Mouse (Mus musculus) limb, embryonic 11.5 days (tissue): ENCODE measurements at regions not wholly inside any gene's neighbourhood (a gene's known extent, or its start where the extent isn't known, plus 50 kb on each side); places are given as distances from the start of the nearest gene placed in this dataset.
A peak's percentile ranks its signal among the peaks of the same experiment; 100 is the strongest.
"Not testable (repeated sequence)": the region's sequence is repeated elsewhere in the genome, so short reads cannot be mapped to it uniquely, and the experiment has no call there.

Experiments used
- ATAC-seq: fragments of 200-750 bp; cut with Nextera tagmentation; 2 replicates; pipeline ENCODE4 v1.8.0; 2017; ENCODE audit warnings: low read depth; ENCODE audit not compliant: insufficient number of reproducible peaks, low FRiP score, low TSS enrichment
- DNase-seq: peaks from one replicate; pipeline ENCODE4 v3.0.0-alpha.2; 2015; ENCODE audit warnings: low spot score
- H3K27ac ChIP-seq: fragments of 300-500 bp; sonication (generic); replicated peaks from 2 replicates; pipeline ENCODE4 v1.5.1; 2014; ENCODE audit warnings: low read depth, mild to moderate bottlenecking, low read length
- H3K27me3 ChIP-seq: fragments of 300-500 bp; sonication (generic); 2 replicates; pipeline ENCODE4 v1.6.1; 2014; ENCODE audit warnings: mild to moderate bottlenecking, low read length, mixed read lengths; ENCODE audit not compliant: control insufficient read depth, insufficient read depth
- H3K36me3 ChIP-seq: fragments of 300-500 bp; sonication (generic); 2 replicates; pipeline ENCODE4 v1.6.1; 2014; ENCODE audit warnings: mild to moderate bottlenecking, low read length, moderate library complexity, mixed read lengths; ENCODE audit not compliant: control insufficient read depth, insufficient read depth
- H3K4me1 ChIP-seq: fragments of 300-500 bp; sonication (generic); 2 replicates; pipeline ENCODE4 v1.6.1; 2014; ENCODE audit warnings: low read length, mixed read lengths; ENCODE audit not compliant: control insufficient read depth, insufficient read depth
- H3K4me2 ChIP-seq: fragments of 300-500 bp; sonication (generic); 2 replicates; pipeline ENCODE4 v1.6.1; 2014; ENCODE audit warnings: low read depth, mild to moderate bottlenecking, moderate library complexity; ENCODE audit not compliant: severe bottlenecking
- H3K4me3 ChIP-seq: fragments of 300-500 bp; sonication (generic); 2 replicates; pipeline ENCODE4 v1.5.1; 2014; ENCODE audit warnings: low read depth, low read length
- H3K9ac ChIP-seq: fragments of 300-500 bp; sonication (generic); 2 replicates; pipeline ENCODE4 v1.6.1; 2014; ENCODE audit warnings: mild to moderate bottlenecking, low read length
- H3K9me3 ChIP-seq: fragments of 300-500 bp; sonication (generic); 2 replicates; pipeline ENCODE4 v1.6.1; 2016; ENCODE audit warnings: low read length; ENCODE audit not compliant: control insufficient read depth
- WGBS: fragments of 180-500 bp; shearing (Covaris S2); extraction: QIAGEN DNeasy Blood & Tissue Kit; methylation state at CpG from one replicate; pipeline ENCODE4 v1.1.7; 2014; 5-methylcytosine and 5-hydroxymethylcytosine counted together

GRCm38 (mm10) chr2:95433996-95434395 lies 884.0 kb upstream of the Lrrc4c start:
- H3K9me3 ChIP-seq, H3K4me2 ChIP-seq, H3K27me3 ChIP-seq, H3K36me3 ChIP-seq, H3K27ac ChIP-seq, H3K9ac ChIP-seq, DNase-seq, H3K4me3 ChIP-seq, ATAC-seq, H3K4me1 ChIP-seq: not testable (repeated sequence)
- WGBS: 70% methylated on average over 1 of the region's 1 CpGs

GRCm38 (mm10) chr2:95440957-95441356 lies 877.0 kb upstream of the Lrrc4c start:
- Histone ChIP-seq H3K4me3 (no peak overlapping the region), H3K27ac (no peak overlapping the region), H3K9ac (no peak overlapping the region), H3K36me3 (no peaks in the 10 kb centered on the region), H3K9me3 (no peaks in the 10 kb centered on the region), H3K27me3 (no peaks in the 10 kb centered on the region), H3K4me1 (no peaks in the 10 kb centered on the region), H3K4me2 (no peak overlapping the region)
- ATAC-seq (no peak), DNase-seq (no peak)

- H3K9me3 ChIP-seq: no peaks in the 10 kb centered on the region
- no peak overlapping the region for H3K4me2 ChIP-seq
- no peak for ATAC-seq
- H3K27ac ChIP-seq: no peak overlapping the region
- no peaks in the 10 kb centered on the region for H3K36me3 ChIP-seq
- WGBS: 81% methylated on average over 2 of the region's 2 CpGs
- H3K27me3 ChIP-seq: no peaks in the 10 kb centered on the region
- DNase-seq: no peak
- no peaks in the 10 kb centered on the region for H3K4me1 ChIP-seq
- no peak overlapping the region for H3K9ac ChIP-seq
- no peak overlapping the region for H3K4me3 ChIP-seq
Observed at GRCm38 (mm10) chr2:95443245-95443799, 874.6 kb upstream of the Lrrc4c start.

DNA sequence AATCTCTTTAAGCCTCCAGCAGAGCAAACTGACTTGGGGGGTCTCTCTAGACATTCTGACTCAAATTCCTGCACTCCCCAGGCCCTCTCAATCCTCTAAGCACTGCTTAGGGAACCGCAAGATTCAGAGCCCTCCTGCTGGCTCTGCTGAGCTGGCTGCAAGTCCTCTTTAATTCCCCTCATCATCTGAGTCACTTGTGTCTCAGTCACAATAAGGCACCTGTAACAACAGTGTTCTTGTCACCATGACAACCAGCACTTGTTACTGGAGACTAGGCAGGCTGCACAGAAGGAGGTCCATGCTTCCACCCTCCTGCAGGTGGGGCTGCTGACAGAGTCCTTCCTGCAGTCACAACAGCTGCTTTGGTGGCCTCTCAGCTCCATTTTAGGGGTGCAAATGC lies 869.1 kb upstream of the Lrrc4c start:
- DNase-seq (peak; percentile 32), ATAC-seq (peak; percentile 72)
- Histone ChIP-seq H3K9ac (no peak overlapping the region), H3K9me3 (no peaks in the 10 kb centered on the region), H3K4me1 (no peaks in the 10 kb centered on the region), H3K27me3 (no peaks in the 10 kb centered on the region), H3K4me3 (no peak overlapping the region), H3K27ac (no peak overlapping the region), H3K4me2 (no peak overlapping the region), H3K36me3 (no peaks in the 10 kb centered on the region)
- 17% methylated on average over 1 of the region's 1 CpGs for WGBS

GRCm38 (mm10) chr2:95479827-95480226 lies 838.1 kb upstream of the Lrrc4c start:
- H3K27me3 ChIP-seq: no peaks in the 10 kb centered on the region
- H3K4me3 ChIP-seq: no peak overlapping the region
- no peak overlapping the region for H3K27ac ChIP-seq
- ATAC-seq (no peak), DNase-seq (no peak)
- no peak overlapping the region for H3K9ac ChIP-seq
- 84% methylated on average over 5 of the region's 5 CpGs for WGBS
- H3K36me3 ChIP-seq: no peaks in the 10 kb centered on the region
- H3K4me2 ChIP-seq: no peak overlapping the region
- H3K4me1 ChIP-seq: no peaks in the 10 kb centered on the region
- no peaks in the 10 kb centered on the region for H3K9me3 ChIP-seq

DNA sequence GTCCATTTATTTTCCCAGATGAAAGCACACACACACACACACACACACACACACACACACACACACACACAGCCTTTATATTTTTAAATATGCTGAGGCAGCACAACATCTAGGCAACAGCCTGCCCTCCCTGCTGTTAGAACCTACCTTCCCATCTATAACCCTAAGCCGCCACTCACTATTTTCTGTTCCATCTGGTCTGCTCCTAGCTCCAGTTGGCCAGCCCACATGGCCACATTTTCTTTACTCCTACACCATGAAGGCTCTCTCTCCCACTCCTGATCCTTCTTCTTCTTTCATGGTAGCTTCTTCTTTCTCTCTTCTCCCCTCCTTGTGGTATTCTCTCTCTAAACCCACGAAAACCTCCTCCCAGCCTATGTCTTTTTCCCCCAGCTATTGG lies 834.6 kb upstream of the Lrrc4c start:
- H3K36me3 ChIP-seq: no peaks in the 10 kb centered on the region
- no peak overlapping the region for H3K9ac ChIP-seq
- no peak overlapping the region for H3K4me2 ChIP-seq
- 87% methylated on average over 2 of the region's 2 CpGs for WGBS
- H3K4me3 ChIP-seq: no peak overlapping the region
- DNase-seq (no peak), ATAC-seq (no peak)
- H3K9me3 ChIP-seq: no peaks in the 10 kb centered on the region
- no peak overlapping the region for H3K27ac ChIP-seq
- no peaks in the 10 kb centered on the region for H3K4me1 ChIP-seq
- no peaks in the 10 kb centered on the region for H3K27me3 ChIP-seq

DNA sequence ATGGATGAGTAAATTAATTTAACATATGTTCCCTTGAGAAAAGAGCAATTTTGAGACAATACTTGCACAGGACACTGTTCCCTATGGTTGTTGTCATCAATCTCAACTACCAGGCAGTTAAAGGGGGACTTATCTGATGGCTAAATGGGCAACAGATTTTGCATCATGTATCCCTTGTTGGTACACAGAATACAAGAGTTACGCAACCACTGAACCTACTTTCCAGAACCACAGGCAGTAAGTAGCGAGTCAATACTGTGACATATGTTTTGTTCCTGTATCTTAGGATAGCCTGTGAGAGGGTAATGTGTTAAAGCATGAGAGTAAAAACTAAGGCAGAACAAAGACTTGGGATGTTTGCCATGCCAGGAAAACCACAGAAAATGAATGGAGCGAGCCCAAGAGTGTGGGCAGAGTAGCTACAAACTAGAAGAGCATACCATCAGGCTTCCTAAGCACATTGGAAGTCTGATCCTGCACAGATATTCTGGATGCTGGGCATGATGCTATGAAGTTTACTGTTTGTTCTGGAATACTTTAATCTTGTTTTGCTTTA lies 830.3 kb upstream of the Lrrc4c start:
- ATAC-seq: no peak
- Histone ChIP-seq H3K4me3 (no peak overlapping the region), H3K27ac (no peak overlapping the region), H3K9me3 (no peaks in the 10 kb centered on the region), H3K4me2 (no peak overlapping the region), H3K4me1 (no peaks in the 10 kb centered on the region), H3K36me3 (no peaks in the 10 kb centered on the region), H3K9ac (no peak overlapping the region), H3K27me3 (no peaks in the 10 kb centered on the region)
- WGBS: 92% methylated on average over 3 of the region's 3 CpGs
- no peak for DNase-seq

GRCm38 (mm10) chr2:95494026-95494697 lies 823.8 kb upstream of the Lrrc4c start:
- Histone ChIP-seq H3K4me1 (no peaks in the 10 kb centered on the region), H3K36me3 (no peaks in the 10 kb centered on the region), H3K27ac (no peak overlapping the region), H3K4me2 (no peak overlapping the region), H3K9me3 (no peaks in the 10 kb centered on the region), H3K9ac (no peak overlapping the region), H3K27me3 (no peaks in the 10 kb centered on the region), H3K4me3 (no peak overlapping the region)
- DNase-seq (no peak), ATAC-seq (no peak)
- 90% methylated on average over 2 of the region's 2 CpGs for WGBS

DNA sequence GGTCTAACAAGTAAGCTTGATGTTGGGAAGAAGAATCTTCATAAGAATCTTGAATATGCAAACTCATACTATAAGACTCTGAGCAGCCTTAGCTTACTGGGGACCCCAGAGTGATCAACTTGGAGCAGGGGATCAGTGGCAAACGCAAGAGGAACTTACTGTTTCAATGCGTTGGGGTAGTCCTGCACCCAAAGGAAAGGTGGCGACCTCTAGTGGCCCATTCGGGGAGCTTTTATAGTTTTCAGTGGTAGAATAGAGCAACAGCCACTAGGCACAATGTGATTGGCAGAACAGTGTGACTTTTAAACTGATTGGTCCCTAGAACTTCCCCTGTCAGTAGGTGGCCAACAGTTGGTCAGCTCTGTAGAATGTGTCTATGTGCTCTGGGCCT lies 823.3 kb upstream of the Lrrc4c start:
- H3K9ac ChIP-seq: no peak overlapping the region
- H3K4me2 ChIP-seq: no peak overlapping the region
- H3K27ac ChIP-seq: no peak overlapping the region
- no peak overlapping the region for H3K4me3 ChIP-seq
- H3K27me3 ChIP-seq: no peaks in the 10 kb centered on the region
- whole genome bisulfite sequencing: 40% methylated on average over 4 of the region's 4 CpGs
- no peaks in the 10 kb centered on the region for H3K4me1 ChIP-seq
- DNase-seq (peak; percentile 26), ATAC-seq (no peak)
- no peaks in the 10 kb centered on the region for H3K36me3 ChIP-seq
- H3K9me3 ChIP-seq: no peaks in the 10 kb centered on the region
